ENCODE assay signal across 9 mouse cellular contexts in the genomic region with DNA sequence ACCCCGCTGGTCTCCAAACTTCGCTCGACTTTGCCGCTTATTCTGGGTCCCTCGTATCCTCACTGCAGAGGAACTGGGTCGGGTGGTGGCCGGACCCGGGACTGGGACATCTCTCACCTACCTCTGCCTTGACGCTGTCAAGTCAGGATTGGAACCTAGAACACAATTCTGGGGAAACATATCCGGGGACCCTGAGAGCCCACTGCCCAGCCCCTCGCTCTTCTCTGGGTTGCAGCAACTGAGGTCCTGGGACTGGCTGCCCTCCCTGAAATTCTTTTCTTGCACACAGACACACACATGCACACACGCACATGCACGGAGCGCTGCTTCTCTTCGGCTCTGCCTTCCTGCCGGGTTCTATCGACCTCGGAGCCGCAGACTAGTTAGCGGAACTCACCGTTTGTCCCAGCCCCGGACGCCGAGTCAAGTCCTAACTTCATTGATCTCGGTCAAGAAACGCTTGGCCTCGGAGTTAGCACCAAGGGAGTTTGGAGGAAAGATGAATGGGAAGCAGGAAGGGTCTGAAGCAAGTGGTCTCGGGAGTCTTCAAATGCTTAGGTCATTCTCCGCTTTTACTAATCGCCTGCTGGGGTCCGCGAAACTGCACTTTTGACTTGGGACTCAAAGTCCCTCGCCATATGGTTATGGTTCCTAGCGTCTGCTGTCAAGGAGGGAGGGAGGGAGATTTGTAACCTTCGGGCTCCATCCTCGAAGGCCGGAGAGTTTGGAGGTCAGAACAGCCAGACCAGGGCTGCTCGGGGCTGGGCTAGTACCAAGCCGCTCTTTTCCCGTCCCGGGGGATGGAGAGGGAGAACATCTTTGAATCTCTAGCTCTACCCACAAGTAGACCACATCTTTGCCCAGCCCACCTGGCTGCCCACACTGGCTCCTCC. TPM values are rescaled to one million over a fixed set of nuclear protein-coding genes. Genes with fewer than 3 reads are reported as not detected.
A peak's percentile ranks its signal among the peaks of the same experiment; 100 is the strongest.
DNase-seq lines count a peak whose midpoint lies in the region; ATAC-seq and TF ChIP-seq lines count a peak whose summit lies in the region.
"Had no signal": no experiment of that assay in that cellular context is flagged by ENCODE, and none has a peak within 500 bp of the region (broad histone marks: within the 10 kb centered on the region; RNA-seq: fewer than 3 reads in every experiment).

No protein-coding gene starts in this region.

- WGBS in forebrain, embryonic 13.5 days, result 1% methylated on average over 41 of the region's 41 CpGs
- 3% methylated on average over 41 of the region's 41 CpGs for WGBS in liver, embryonic 14.5 days (ENCODE audit: insufficient replicate concordance)

- TF ChIP-seq CTCF in liver, embryonic 14.5 days (IDR thresholded peaks at IDR 0.05; ENCODE audit: low read depth), result no peak

- H3K9me3 ChIP-seq in forebrain, embryonic 13.5 days (replicated peaks), result no peaks in the 10 kb centered on the region
- H3K9me3 ChIP-seq in liver, embryonic 14.5 days (ENCODE audit: control insufficient read depth, low read length), result no peaks in the 10 kb centered on the region

- no peaks in the 10 kb centered on the region for H3K36me3 ChIP-seq in forebrain, embryonic 13.5 days (ENCODE audit: poor library complexity, severe bottlenecking)
- no peaks in the 10 kb centered on the region for H3K36me3 ChIP-seq in liver, embryonic 14.5 days (replicated peaks; ENCODE audit: control insufficient read depth, insufficient read depth, low read depth)

- peak overlapping the region; percentile 90 for H3K4me2 ChIP-seq in forebrain, embryonic 13.5 days
- peak overlapping the region; percentile 55 for H3K4me2 ChIP-seq in liver, embryonic 14.5 days (ENCODE audit: low read depth)

- peak overlapping the region; percentile 94 for H3K27ac ChIP-seq in forebrain, embryonic 13.5 days
- no peak overlapping the region for H3K27ac ChIP-seq in liver, embryonic 14.5 days

- no peak; the same call in 1 of the 2 replicates for ATAC-seq in forebrain, embryonic 13.5 days
- ATAC-seq in liver, embryonic 14.5 days (ENCODE audit: insufficient read depth), result no peak
- ATAC-seq in activated CD4-positive, CD25-positive, alpha-beta regulatory T cell, adult 4 months, result no peak

- H3K4me1 ChIP-seq in forebrain, embryonic 13.5 days, result peaks cover 71% of the 10 kb centered on the region
- no peaks in the 10 kb centered on the region for H3K4me1 ChIP-seq in liver, embryonic 14.5 days (replicated peaks; ENCODE audit: control insufficient read depth in 2 of 2, insufficient read depth in 2 of 2, low read length in 1 of 2)

- DNase-seq in embryo, embryonic 10 days (ENCODE audit: low spot score), result peak; percentile 34
- no peak for DNase-seq in embryo, embryonic 9.5 days (ENCODE audit: extremely low spot score)
- DNase-seq in CD4-positive helper T cell, adult 2 months (ENCODE audit: low read depth, low spot score), result peak; percentile 9
- no peak for DNase-seq in liver, embryonic 14.5 days (ENCODE audit: low read depth in 3 of 3, low spot score in 3 of 3)
- DNase-seq in urinary bladder, postnatal 14 days (ENCODE audit: low spot score), result no peak
- no peak for DNase-seq in left cerebral cortex, adult 8-10 months (ENCODE audit: low spot score in 2 of 2)

- H3K27me3 ChIP-seq in forebrain, embryonic 13.5 days, result peaks cover 28% of the 10 kb centered on the region
- H3K27me3 ChIP-seq in liver, embryonic 14.5 days (ENCODE audit: control insufficient read depth, insufficient read depth, low read length), result peaks cover 67% of the 10 kb centered on the region

- no peak for TF ChIP-seq EP300 in liver, embryonic 14.5 days (IDR thresholded peaks at IDR 0.05; ENCODE audit: low read depth)

- H3K9ac ChIP-seq in forebrain, embryonic 13.5 days, result peak overlapping the region; percentile 94
- no peak overlapping the region for H3K9ac ChIP-seq in liver, embryonic 14.5 days (replicated peaks)

- H3K4me3 ChIP-seq in forebrain, embryonic 13.5 days, result peak overlapping the region; percentile 96
- H3K4me3 ChIP-seq in liver, embryonic 14.5 days (ENCODE audit: insufficient read depth in 1 of 2, low read depth in 2 of 2, low read length in 2 of 2), result peak overlapping the region in 1 of 2 experiments; percentile 38; a peak in 2 of 4 replicates
- H3K4me3 ChIP-seq: erythroblast, embryonic 14.5 days had no signal

RNA-seq across cellular contexts. Expression of a gene that starts 1.2 kb away (rescaled TPM):
- polyA plus RNA-seq in forebrain, embryonic 13.5 days (2015; fragmentation: Nextera tagmentation; extraction: Ambion mirVana), result 141 and 165 TPM in 2 replicates
- 0.03 and 0.37 TPM in 2 replicates for polyA plus RNA-seq in liver, embryonic 14.5 days (2012; rRNA removed)
- 0.05 TPM in 1 of 2 replicates, not detected in the other for polyA plus RNA-seq in liver, embryonic 14.5 days (2014; fragmentation: Nextera tagmentation; extraction: Ambion mirVana)
- 100 to 1,000 TPM; 184 to 230 (median 207) TPM for total RNA-seq in left cerebral cortex, adult 8-10 months (2022)
- polyA plus RNA-seq in activated CD4-positive, CD25-positive, alpha-beta regulatory T cell, adult 4 months (2017; shearing (Covaris generic)), result under 1 TPM in 1 of 2 experiments, not detected in 1; 0.20 TPM
- polyA plus RNA-seq: erythroblast, embryonic 14.5 days had no signal

RNA-seq across cellular contexts. Expression of a gene that starts 37.9 kb away (rescaled TPM):
- 12.7 and 15.1 TPM in 2 replicates for polyA plus RNA-seq in forebrain, embryonic 13.5 days (2015; fragmentation: Nextera tagmentation; extraction: Ambion mirVana)
- polyA plus RNA-seq in liver, embryonic 14.5 days (2012; rRNA removed), result 15.4 and 15.6 TPM in 2 replicates
- 14.1 and 15.6 TPM in 2 replicates for polyA plus RNA-seq in liver, embryonic 14.5 days (2014; fragmentation: Nextera tagmentation; extraction: Ambion mirVana)
- total RNA-seq in left cerebral cortex, adult 8-10 months (2022), result 1 to 10 TPM; 2.8 to 4.9 (median 2.9) TPM
- 1 to 10 TPM in 1 of 2 experiments, under 1 TPM in 1; 0.52 to 1.6 TPM for polyA plus RNA-seq in activated CD4-positive, CD25-positive, alpha-beta regulatory T cell, adult 4 months (2017; shearing (Covaris generic))
- polyA plus RNA-seq: erythroblast, embryonic 14.5 days had no signal

RNA-seq across cellular contexts. Expression of a gene that starts 50.8 kb away (rescaled TPM):
- 20.7 and 24.5 TPM in 2 replicates for polyA plus RNA-seq in forebrain, embryonic 13.5 days (2015; fragmentation: Nextera tagmentation; extraction: Ambion mirVana)
- 19.0 and 19.2 TPM in 2 replicates for polyA plus RNA-seq in liver, embryonic 14.5 days (2012; rRNA removed)
- 4.3 and 5.7 TPM in 2 replicates for polyA plus RNA-seq in liver, embryonic 14.5 days (2014; fragmentation: Nextera tagmentation; extraction: Ambion mirVana)
- total RNA-seq in left cerebral cortex, adult 8-10 months (2022), result 10 to 100 TPM; 51.9 to 59.2 (median 56.2) TPM
- 10 to 100 TPM; 24.8 to 27.2 TPM for polyA plus RNA-seq in activated CD4-positive, CD25-positive, alpha-beta regulatory T cell, adult 4 months (2017; shearing (Covaris generic))

Comparison
In these comparisons a context has a peak if more than half of its experiments do, and no peak if none do; other contexts are left out.
1. DNase-seq: peak in embryo, embryonic 10 days (single experiment) and CD4-positive helper T cell, adult 2 months (single experiment); none in embryo, embryonic 9.5 days (single experiment), liver, embryonic 14.5 days (0 of 3), urinary bladder, postnatal 14 days (single experiment) and left cerebral cortex, adult 8-10 months (0 of 2).
2. RNA of a gene that starts 1.2 kb away (polyA plus RNA-seq): 141 to 165 TPM in forebrain, embryonic 13.5 days; 0.20 TPM in activated CD4-positive, CD25-positive, alpha-beta regulatory T cell, adult 4 months and 0.03 to 0.37 TPM in liver, embryonic 14.5 days; every median in the first group is over 100 times any median in the second.